Mouse (Mus musculus) spleen, postnatal 14 days (tissue): ENCODE measurements around the gene Caln1.
A peak's percentile ranks its signal among the peaks of the same experiment; 100 is the strongest.

Experiments used
- DNase-seq, 2 experiments: peaks; one replicate each; pipeline ENCODE4 v3.0.0; 2021 to 2022; ENCODE audit warnings: low spot score in 2 of 2

Gene Caln1

GRCm38 (mm10) chr5:130811966-130812365, 442.7 kb downstream of the Caln1 start:
- no peak for DNase-seq

DNA sequence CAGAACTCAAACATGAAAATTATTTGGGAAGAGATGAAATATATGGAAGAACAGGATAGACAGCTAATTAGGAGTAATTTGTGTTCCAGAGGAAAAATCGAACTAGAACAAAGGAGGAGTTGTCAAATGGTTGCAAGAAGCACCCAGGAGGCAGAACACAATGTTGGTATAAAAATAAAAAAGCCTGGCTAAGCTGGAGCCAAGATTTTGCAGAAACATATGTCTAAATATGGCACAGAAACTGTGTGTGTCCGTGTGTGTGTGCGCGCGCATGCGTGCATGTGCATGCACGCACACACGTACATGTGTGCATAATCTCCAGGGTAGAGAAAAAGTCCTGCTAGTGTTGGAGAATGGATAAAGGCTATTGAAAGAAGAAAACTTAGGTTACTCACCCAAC, 443.3 kb downstream of the Caln1 start:
- DNase-seq: no peak

DNA sequence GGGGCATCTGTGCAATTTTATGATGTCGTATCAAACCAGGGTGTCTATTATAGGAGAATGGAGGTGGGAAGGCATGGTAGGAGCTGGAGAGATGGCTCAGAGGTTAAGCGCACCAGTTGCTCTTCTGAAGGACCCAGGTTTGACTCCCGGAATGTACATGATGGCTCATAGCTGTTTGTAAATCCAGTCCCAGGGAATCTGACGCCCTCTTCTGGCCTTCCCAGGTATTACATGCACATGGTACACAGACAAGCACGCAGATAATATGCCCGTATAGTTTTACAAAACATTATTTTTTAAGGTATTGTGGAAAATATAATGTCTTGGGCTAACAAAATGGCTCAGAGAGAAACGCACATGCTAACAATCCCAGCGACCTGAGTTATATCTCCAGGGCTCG, 443.8 kb downstream of the Caln1 start:
- no peak for DNase-seq

DNA sequence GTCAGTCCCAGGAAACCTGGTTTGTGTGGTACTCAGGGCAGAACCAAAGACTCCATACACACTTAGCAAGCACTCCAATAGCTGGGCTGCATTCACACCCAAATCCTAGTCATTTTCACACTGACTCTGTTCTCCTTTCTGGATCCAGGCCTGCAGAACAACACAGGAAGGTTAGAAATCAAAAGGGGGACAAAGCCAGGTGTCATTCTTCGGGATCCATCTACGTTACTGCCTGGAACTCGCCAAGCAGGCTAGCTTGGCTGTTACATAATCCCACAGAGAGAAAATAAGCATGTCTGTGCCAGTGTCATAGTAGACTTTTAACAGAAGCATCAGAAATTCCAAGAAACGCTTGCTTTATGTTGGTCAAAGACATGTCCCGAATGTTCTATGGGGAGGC, 446.1 kb downstream of the Caln1 start:
- no peak for DNase-seq

GRCm38 (mm10) chr5:130820021-130820648, 450.9 kb downstream of the Caln1 start:
- DNase-seq: no peak

DNA sequence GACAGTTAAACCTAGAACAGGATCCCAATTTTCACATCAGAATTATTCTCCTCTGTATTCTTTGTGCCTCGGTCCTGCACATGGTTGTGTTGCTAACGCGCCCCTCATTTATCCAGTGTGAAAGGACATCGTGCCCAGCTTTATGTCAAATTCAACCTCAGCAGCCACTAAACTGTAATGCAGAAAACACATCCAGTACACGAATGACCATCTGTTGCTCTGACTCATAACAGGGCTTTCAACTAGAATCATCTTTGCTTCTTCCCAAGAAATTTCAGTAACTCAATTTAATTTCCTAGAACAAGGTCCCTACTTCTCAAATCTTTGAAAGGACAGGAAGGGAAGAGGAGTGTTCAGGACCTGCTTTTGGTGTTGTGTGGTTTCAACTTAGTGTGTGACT, 451.4 kb downstream of the Caln1 start:
- no peak for DNase-seq

GRCm38 (mm10) chr5:130825797-130826196, 456.5 kb downstream of the Caln1 start:
- DNase-seq: no peak

DNA sequence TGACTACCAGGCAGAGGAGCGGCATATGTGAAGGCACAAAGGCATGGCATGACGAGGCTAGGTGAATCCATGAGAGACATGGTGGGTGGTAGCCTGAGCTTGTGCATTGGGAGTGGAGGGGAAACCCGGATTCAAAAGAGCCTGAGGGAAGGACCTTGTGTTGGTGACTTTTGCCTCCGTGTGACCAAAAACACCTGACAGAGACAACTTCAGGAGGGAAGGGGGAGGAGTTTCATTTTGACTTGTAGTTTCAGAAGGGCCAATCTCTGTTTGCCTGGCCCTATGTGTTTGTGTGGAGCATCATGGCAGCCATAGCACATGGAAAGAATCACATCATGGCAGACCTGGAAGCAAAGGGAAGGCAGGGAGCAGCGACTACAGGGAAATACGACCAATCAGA, 479.3 kb downstream of the Caln1 start:
- no peak for DNase-seq

- no peak for DNase-seq
Observed at GRCm38 (mm10) chr5:130849610-130850009, 480.4 kb downstream of the Caln1 start.

DNA sequence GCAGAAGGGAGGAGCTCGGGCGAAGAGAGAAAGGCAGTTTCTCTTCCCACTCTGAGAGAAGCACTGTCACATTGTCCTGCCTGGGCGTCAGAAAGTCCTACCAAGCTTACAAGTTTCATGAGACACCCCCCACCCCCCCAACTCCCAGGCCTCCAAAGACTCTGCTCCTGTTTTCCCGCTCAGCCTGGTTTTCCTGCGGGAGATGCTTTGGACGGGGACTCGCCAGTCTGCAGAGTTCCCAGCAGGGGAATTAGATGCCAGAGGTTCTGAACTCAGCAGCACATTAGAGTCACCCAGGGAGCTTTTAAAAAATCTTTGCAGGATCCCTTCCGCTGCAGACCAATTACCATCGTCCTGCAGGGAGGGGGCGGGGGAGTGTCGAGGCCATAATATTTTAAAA, 482.9 kb downstream of the Caln1 start:
- DNase-seq: no peak

DNA sequence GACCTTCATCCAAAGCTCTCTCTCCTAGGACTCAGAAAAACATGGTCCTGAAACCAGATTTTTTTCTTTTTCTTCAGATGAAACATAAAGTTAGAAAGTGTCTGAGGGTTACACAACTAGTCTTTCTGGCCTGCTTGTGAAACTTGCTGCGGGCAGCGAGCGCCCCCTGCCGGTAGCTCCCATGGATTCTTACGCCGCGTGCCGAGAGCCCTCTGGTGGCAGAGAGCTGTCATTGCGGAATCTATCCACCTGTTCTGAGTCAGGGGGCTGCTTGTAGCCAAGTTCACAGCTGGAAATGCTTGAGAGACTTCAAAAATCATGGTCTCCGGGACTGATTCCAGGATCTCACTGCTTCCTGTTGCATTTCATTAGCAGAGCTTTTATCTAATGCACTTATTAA, 484.1 kb downstream of the Caln1 start:
- peak; percentile 46 to 68 for DNase-seq

GRCm38 (mm10) chr5:130854430-130854829, 485.2 kb downstream of the Caln1 start:
- no peak for DNase-seq

DNA sequence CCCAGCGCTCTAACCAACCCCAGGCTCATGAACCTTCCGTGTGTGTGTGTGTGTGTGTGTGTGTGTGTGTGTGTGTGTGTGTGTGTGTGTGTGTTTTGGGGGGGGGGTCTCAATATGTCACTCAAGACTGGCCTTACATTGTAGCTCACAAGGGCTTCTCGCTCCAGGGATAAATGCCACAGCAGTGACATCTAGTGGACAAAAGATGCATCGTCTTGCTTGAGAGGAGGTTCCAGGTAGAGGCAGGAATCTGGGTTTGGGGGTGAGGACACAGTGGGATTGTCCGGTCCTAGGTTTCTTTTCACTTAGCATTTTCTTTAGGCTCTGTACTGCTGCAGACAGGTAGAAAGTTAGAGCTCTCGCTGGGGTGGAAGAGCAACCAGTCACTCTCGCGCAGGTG, 488.9 kb downstream of the Caln1 start:
- DNase-seq: peak in 1 of 2 experiments; percentile 6

DNA sequence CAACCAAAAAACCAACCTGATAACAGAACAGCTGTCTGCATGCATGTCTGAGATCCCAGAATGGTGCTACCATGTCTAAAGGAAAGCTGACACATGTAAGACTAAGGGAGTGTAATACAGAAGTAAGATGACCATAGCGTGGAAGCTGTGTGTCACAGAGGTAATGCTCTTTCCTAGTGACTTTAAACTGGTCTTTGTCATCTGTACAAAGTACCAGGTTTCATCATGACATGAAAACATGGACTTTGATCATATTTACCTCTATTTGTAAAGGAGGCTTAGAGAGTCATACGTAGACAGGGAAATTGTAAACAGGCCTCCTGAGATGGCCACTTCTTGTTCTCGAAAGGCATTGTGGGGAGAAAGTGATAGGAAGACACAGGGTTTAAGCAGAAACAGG, 489.5 kb downstream of the Caln1 start:
- DNase-seq: no peak

DNA sequence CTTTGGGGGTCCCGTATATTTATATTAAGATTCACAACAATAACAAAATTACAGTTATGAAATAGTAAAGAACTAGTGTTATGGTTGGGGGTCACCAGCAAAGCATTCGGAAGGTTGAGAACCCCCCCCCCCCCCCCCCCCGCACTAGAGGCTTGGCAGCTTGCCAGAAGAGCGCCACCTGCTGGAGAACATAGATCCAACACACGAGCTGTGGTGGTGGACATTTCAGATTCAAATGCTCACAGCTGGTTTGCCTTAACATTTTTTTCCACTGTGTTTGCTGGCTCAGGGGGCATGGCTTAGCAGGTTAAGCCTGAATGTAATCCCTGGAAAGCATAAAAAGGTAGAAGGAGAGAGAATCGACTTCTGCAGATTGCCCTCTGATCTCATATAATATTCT, 490.5 kb downstream of the Caln1 start:
- no peak for DNase-seq

DNA sequence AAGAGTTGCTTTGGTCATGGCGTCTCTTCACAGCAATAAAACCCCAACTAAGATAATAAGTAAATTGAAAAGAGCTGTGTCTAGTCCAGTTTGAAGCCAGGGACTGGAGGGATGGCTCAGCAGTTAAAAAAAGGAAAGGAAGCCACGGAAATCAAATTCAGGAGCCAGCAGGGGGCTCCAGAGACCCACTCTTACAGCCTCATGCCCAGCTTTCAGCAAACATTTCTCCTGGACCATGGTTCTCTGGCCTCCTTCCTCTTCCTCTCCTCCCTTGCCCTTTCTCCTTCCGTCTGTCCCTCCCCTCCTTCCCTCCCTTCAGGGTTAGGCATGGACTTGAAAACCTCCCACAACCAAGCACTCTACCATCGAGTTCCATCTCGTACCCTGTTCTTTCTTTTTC, 493.0 kb downstream of the Caln1 start:
- DNase-seq: no peak

GRCm38 (mm10) chr5:130869869-130870268, 500.6 kb downstream of the Caln1 start:
- no peak for DNase-seq

DNA sequence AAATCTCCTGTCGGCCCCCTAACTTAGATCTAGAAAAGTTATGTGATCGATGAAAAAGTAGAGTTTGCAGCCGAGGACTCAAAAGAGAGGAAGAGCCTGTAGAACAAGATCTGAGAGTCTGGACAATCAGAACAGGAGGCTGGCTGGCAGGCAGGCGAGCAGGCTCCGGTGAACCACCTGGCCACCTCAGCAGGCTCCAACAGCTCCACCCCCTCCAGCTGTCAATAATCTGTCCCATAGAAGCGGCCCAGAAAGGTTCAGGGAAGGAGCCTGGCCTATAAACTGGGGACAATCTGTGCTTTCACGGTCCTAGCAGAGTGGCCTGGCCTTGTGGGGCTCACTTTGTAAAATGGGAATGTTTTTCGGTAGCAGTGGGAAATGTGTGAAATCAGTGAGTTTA, 501.8 kb downstream of the Caln1 start:
- DNase-seq: no peak

DNA sequence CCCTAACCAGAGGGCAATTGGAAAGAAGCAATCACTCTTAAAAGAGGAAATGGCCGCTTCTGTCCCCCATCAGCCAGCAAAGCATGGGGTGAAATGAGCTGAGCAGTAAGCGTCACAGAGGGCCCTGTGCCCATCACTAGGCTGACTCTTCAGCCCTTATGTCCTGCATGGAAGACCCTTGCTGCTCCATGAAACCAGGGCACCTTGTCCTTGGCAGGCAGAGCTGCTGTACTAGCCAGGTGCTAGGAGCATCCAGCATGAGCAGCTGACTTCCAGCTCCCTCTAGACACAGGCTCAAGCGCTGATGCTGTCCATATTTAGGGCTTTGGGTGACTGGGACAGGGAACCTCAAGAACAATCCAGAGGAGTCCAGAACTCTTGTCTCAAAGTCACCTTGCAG, 506.1 kb downstream of the Caln1 start:
- DNase-seq: no peak

GRCm38 (mm10) chr5:130880331-130880730, 511.1 kb downstream of the Caln1 start:
- DNase-seq: no peak

DNA sequence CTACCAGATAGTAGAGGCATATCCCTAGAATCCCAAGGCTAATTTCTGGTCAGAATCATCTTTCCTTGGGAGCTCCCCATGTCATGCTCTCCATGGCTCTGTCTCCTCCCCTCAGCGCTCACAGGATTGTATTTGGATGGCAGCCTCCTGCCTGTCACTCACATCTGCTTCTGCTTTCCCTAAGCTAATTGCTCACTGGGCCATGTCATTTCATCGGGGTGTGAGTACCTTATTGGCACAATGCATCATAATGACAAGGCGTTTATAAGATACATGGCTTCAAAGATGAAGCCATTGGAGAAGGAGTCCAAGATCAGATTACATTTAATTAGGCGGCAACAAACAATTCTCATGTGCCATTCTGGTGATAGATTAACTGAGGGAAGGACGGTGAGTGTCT, 522.5 kb downstream of the Caln1 start:
- DNase-seq: no peak

DNA sequence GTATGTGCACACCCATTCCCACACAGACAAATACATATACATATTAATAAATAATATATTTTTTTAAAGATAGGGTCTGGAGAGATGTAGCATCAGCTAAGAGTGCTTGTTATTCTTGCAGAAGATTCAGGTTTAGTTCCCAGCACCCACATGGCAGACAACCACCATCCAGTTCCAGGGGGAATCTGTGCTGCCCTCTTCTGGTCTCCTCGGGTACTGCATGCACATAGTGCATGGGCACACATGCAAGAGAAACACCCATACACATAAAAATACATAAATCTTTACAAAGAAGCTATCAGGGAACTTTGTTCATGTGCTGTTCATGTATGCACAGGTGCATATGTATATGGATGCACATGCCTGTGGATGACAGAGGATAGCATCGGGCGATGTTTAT, 526.7 kb downstream of the Caln1 start:
- no peak for DNase-seq
